In the genomic region with DNA sequence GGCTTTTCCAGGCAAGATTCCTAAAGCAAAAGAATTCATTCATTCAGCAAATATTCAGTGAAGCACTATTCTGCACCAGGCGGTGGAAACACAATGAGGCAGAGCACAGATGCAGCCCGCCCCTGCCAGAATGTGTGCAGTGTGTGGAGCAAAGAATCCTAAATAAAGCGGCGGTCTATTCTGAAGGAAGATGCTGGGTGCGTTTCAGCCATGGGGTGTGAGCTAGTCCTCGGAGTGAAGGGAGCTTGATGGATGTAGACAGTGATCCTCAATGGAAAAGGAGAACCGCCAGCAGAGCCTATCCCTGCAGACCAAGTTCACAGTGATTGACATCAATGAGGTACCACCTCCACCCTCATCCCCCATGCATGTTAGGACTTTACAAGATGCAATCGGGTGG, we compare ENCODE assay signal across 16 mouse cellular contexts.
DNase-seq lines count a peak whose midpoint lies in the region; ATAC-seq and TF ChIP-seq lines count a peak whose summit lies in the region.
"Had no signal": no experiment of that assay in that cellular context is flagged by ENCODE, and none has a peak within 500 bp of the region (broad histone marks: within the 10 kb centered on the region; RNA-seq: fewer than 3 reads in every experiment).

No protein-coding gene starts in this region.

- H3K9ac ChIP-seq in hindbrain, embryonic 13.5 days, result no peak overlapping the region
- no peak overlapping the region for H3K9ac ChIP-seq in hindbrain, embryonic 14.5 days
- no peak overlapping the region for H3K9ac ChIP-seq in forebrain, embryonic 12.5 days
- H3K9ac ChIP-seq in midbrain, embryonic 14.5 days (replicated peaks; ENCODE audit: low read length), result no peak overlapping the region
- no peak overlapping the region for H3K9ac ChIP-seq in liver, postnatal 0 days (replicated peaks)
- H3K9ac ChIP-seq: heart, embryonic 12.5 days had no signal

- ATAC-seq in hindbrain, embryonic 13.5 days (ENCODE audit: low FRiP score), result 0 out of 2 replicates have a peak, but pooled peaks have one; percentile 43
- no peak for ATAC-seq in hindbrain, embryonic 14.5 days (ENCODE audit: low FRiP score)
- peak; percentile 79 for ATAC-seq in forebrain, embryonic 12.5 days (ENCODE audit: low FRiP score)
- ATAC-seq in midbrain, embryonic 14.5 days (ENCODE audit: low FRiP score, low TSS enrichment), result no peak; the same call in 1 of the 2 replicates
- ATAC-seq in liver, postnatal 0 days, result no peak
- ATAC-seq: CD4-positive, CD25-positive, alpha-beta regulatory T cell, adult 4 months had no signal

- TF ChIP-seq POLR2A in brain, embryonic 14.5 days (IDR thresholded peaks at IDR 0.05; ENCODE audit: borderline replicate concordance, extremely low read depth, insufficient read depth, insufficient read length, poor library complexity, severe bottlenecking), result no peak

- 37% methylated on average over 8 of the region's 8 CpGs for WGBS in hindbrain, embryonic 13.5 days
- 35% methylated on average over 8 of the region's 8 CpGs for WGBS in hindbrain, embryonic 14.5 days
- WGBS in forebrain, embryonic 12.5 days, result 39% methylated on average over 8 of the region's 8 CpGs
- WGBS in midbrain, embryonic 14.5 days, result 37% methylated on average over 8 of the region's 8 CpGs
- 70% methylated on average over 8 of the region's 8 CpGs for WGBS in liver, postnatal 0 days (ENCODE audit: insufficient replicate concordance)

- TF ChIP-seq EP300 in liver, postnatal 0 days (IDR thresholded peaks at IDR 0.05; ENCODE audit: low read depth), result no peak

- H3K4me1 ChIP-seq in hindbrain, embryonic 13.5 days (replicated peaks), result no peaks in the 10 kb centered on the region
- H3K4me1 ChIP-seq in hindbrain, embryonic 14.5 days (replicated peaks; ENCODE audit: control insufficient read depth, insufficient read depth, low read length), result no peaks in the 10 kb centered on the region
- H3K4me1 ChIP-seq in forebrain, embryonic 12.5 days, result peaks cover 6% of the 10 kb centered on the region
- H3K4me1 ChIP-seq in midbrain, embryonic 14.5 days (ENCODE audit: control insufficient read depth, insufficient read depth, low read length), result no peaks in the 10 kb centered on the region
- H3K4me1 ChIP-seq in liver, postnatal 0 days (ENCODE audit: insufficient read depth), result no peaks in the 10 kb centered on the region
- H3K4me1 ChIP-seq: heart, embryonic 12.5 days had no signal

- peaks cover 25% of the 10 kb centered on the region for H3K27me3 ChIP-seq in hindbrain, embryonic 13.5 days
- peaks cover 8% of the 10 kb centered on the region; the same call in 1 of the 2 replicates for H3K27me3 ChIP-seq in hindbrain, embryonic 14.5 days (ENCODE audit: control insufficient read depth, insufficient read depth, low read length)
- peaks cover 38% of the 10 kb centered on the region; the same call in 1 of the 2 replicates for H3K27me3 ChIP-seq in forebrain, embryonic 12.5 days
- H3K27me3 ChIP-seq in midbrain, embryonic 14.5 days (ENCODE audit: control insufficient read depth, insufficient read depth, low read length), result no peaks in the 10 kb centered on the region
- H3K27me3 ChIP-seq in liver, postnatal 0 days (ENCODE audit: insufficient read depth, low read length), result no peaks in the 10 kb centered on the region

- H3K4me3 ChIP-seq in hindbrain, embryonic 13.5 days, result no peak overlapping the region
- no peak overlapping the region for H3K4me3 ChIP-seq in hindbrain, embryonic 14.5 days (replicated peaks; ENCODE audit: low read length)
- no peak overlapping the region for H3K4me3 ChIP-seq in forebrain, embryonic 12.5 days (replicated peaks)
- no peak overlapping the region for H3K4me3 ChIP-seq in midbrain, embryonic 14.5 days (replicated peaks; ENCODE audit: low read depth, low read length)
- H3K4me3 ChIP-seq in liver, postnatal 0 days (ENCODE audit: low read depth, low read length), result no peak overlapping the region
- H3K4me3 ChIP-seq: erythroblast, embryonic 14.5 days; heart, embryonic 12.5 days had no signal

- no peak overlapping the region for H3K27ac ChIP-seq in hindbrain, embryonic 13.5 days
- no peak overlapping the region for H3K27ac ChIP-seq in hindbrain, embryonic 14.5 days
- peak overlapping the region; percentile 37 for H3K27ac ChIP-seq in forebrain, embryonic 12.5 days
- H3K27ac ChIP-seq in midbrain, embryonic 14.5 days (replicated peaks; ENCODE audit: low read depth, low read length), result no peak overlapping the region
- no peak overlapping the region for H3K27ac ChIP-seq in liver, postnatal 0 days (ENCODE audit: low read depth)

- no peaks in the 10 kb centered on the region; the same call in 1 of the 2 replicates for H3K9me3 ChIP-seq in hindbrain, embryonic 13.5 days
- H3K9me3 ChIP-seq in hindbrain, embryonic 14.5 days (ENCODE audit: control insufficient read depth, low read length), result no peaks in the 10 kb centered on the region
- no peaks in the 10 kb centered on the region for H3K9me3 ChIP-seq in forebrain, embryonic 12.5 days
- H3K9me3 ChIP-seq in midbrain, embryonic 14.5 days (ENCODE audit: control insufficient read depth, low read length), result no peaks in the 10 kb centered on the region
- H3K9me3 ChIP-seq in liver, postnatal 0 days (ENCODE audit: low read length), result peaks cover 2% of the 10 kb centered on the region; the same call in 1 of the 2 replicates

- no peak overlapping the region for H3K4me2 ChIP-seq in hindbrain, embryonic 13.5 days
- H3K4me2 ChIP-seq in hindbrain, embryonic 14.5 days (replicated peaks), result no peak overlapping the region
- H3K4me2 ChIP-seq in forebrain, embryonic 12.5 days, result no peak overlapping the region
- no peak overlapping the region for H3K4me2 ChIP-seq in midbrain, embryonic 14.5 days (ENCODE audit: low read length)
- H3K4me2 ChIP-seq in liver, postnatal 0 days (ENCODE audit: low read depth, low read length), result no peak overlapping the region
- H3K4me2 ChIP-seq: heart, embryonic 12.5 days; liver, embryonic 11.5 days had no signal

- TF ChIP-seq CTCF in brain, embryonic 14.5 days (IDR thresholded peaks at IDR 0.05; ENCODE audit: borderline replicate concordance, extremely low read depth, insufficient read depth, insufficient read length), result no peak
- TF ChIP-seq CTCF in liver, postnatal 0 days (IDR thresholded peaks at IDR 0.05; ENCODE audit: low read depth), result no peak

- H3K36me3 ChIP-seq in hindbrain, embryonic 13.5 days, result no peaks in the 10 kb centered on the region
- H3K36me3 ChIP-seq in hindbrain, embryonic 14.5 days (replicated peaks; ENCODE audit: control insufficient read depth, insufficient read depth), result no peaks in the 10 kb centered on the region
- no peaks in the 10 kb centered on the region for H3K36me3 ChIP-seq in forebrain, embryonic 12.5 days (replicated peaks)
- no peaks in the 10 kb centered on the region for H3K36me3 ChIP-seq in midbrain, embryonic 14.5 days (ENCODE audit: control insufficient read depth, insufficient read depth, low read length)
- H3K36me3 ChIP-seq in liver, postnatal 0 days (replicated peaks; ENCODE audit: insufficient read depth, low read length), result no peaks in the 10 kb centered on the region
- H3K36me3 ChIP-seq: heart, embryonic 12.5 days had no signal

- DNase-seq in hindbrain, embryonic 14.5 days (ENCODE audit: low spot score), result no peak
- DNase-seq in brain, embryonic 14.5 days (ENCODE audit: low read depth), result peak; percentile 79
- DNase-seq in midbrain, embryonic 14.5 days, result peak; percentile 16
- DNase-seq in liver, postnatal 0 days, result no peak
- DNase-seq in cerebellum, postnatal 36 days, result no peak
- no peak for DNase-seq in urinary bladder, postnatal 36 days (ENCODE audit: low spot score in 2 of 2)
- DNase-seq: cerebellum, postnatal 14 days; gastrocnemius, postnatal 14 days; kidney, adult 8-10 months; lung, postnatal 10 days had no signal

Comparison
In these comparisons a context has a peak if more than half of its experiments do, and no peak if none do; other contexts are left out.
1. ATAC-seq: peak in hindbrain, embryonic 13.5 days (single experiment) and forebrain, embryonic 12.5 days (single experiment); none in hindbrain, embryonic 14.5 days (single experiment), midbrain, embryonic 14.5 days (single experiment) and liver, postnatal 0 days (single experiment).
2. DNase-seq: peak in brain, embryonic 14.5 days (single experiment) and midbrain, embryonic 14.5 days (single experiment); none in hindbrain, embryonic 14.5 days (single experiment), liver, postnatal 0 days (single experiment), cerebellum, postnatal 36 days (0 of 2) and urinary bladder, postnatal 36 days (0 of 2).